Mouse (Mus musculus): ENCODE measurements around the gene Cgnl1. TPM values are rescaled to one million over a fixed set of nuclear protein-coding genes. Genes with fewer than 3 reads are reported as not detected.
"Not testable (repeated sequence)": the region's sequence is repeated elsewhere in the genome, so short reads cannot be mapped to it uniquely, and the experiment has no call there.

Cgnl1 gene
- total RNA-seq, 2 experiments from 2014 or later, result not detected

- no peak for ATAC-seq (replicated peaks; ENCODE audit: low FRiP score, low TSS enrichment, poor library complexity, severe bottlenecking)
Observed at GRCm38 (mm10) chr9:71640361-71640927, 131.0 kb downstream of the Cgnl1 start.

GRCm38 (mm10) chr9:71638198-71638597 is 133.2 kb downstream of the Cgnl1 start:
- ATAC-seq (replicated peaks; ENCODE audit: low FRiP score, low TSS enrichment, poor library complexity, severe bottlenecking), result no peak

- ATAC-seq (replicated peaks; ENCODE audit: low FRiP score, low TSS enrichment, poor library complexity, severe bottlenecking), result no peak
Observed at GRCm38 (mm10) chr9:71636854-71637253, 134.5 kb downstream of the Cgnl1 start.

GRCm38 (mm10) chr9:71635627-71636026 is 135.8 kb downstream of the Cgnl1 start:
- no peak for ATAC-seq (replicated peaks; ENCODE audit: low FRiP score, low TSS enrichment, poor library complexity, severe bottlenecking)

GRCm38 (mm10) chr9:71634916-71635315 is 136.5 kb downstream of the Cgnl1 start:
- no peak for ATAC-seq (replicated peaks; ENCODE audit: low FRiP score, low TSS enrichment, poor library complexity, severe bottlenecking)

GRCm38 (mm10) chr9:71628921-71629320 is 142.5 kb downstream of the Cgnl1 start:
- ATAC-seq (replicated peaks; ENCODE audit: low FRiP score, low TSS enrichment, poor library complexity, severe bottlenecking), result no peak

- no peak for ATAC-seq (replicated peaks; ENCODE audit: low FRiP score, low TSS enrichment, poor library complexity, severe bottlenecking)
Observed at GRCm38 (mm10) chr9:71628286-71628685, 143.1 kb downstream of the Cgnl1 start.

- ATAC-seq (replicated peaks; ENCODE audit: low FRiP score, low TSS enrichment, poor library complexity, severe bottlenecking), result no peak
Observed at GRCm38 (mm10) chr9:71625961-71626360, 145.4 kb downstream of the Cgnl1 start.

- peak; percentile 67; the same call in 1 of the 2 replicates for ATAC-seq (replicated peaks; ENCODE audit: low FRiP score, low TSS enrichment, poor library complexity, severe bottlenecking)
Observed at GRCm38 (mm10) chr9:71624793-71625495, 146.5 kb downstream of the Cgnl1 start.

- peak; percentile 92 for ATAC-seq (replicated peaks; ENCODE audit: low FRiP score, low TSS enrichment, poor library complexity, severe bottlenecking)
Observed at GRCm38 (mm10) chr9:71623871-71624569, 147.4 kb downstream of the Cgnl1 start.

GRCm38 (mm10) chr9:71622593-71622992 is 148.8 kb downstream of the Cgnl1 start:
- ATAC-seq (replicated peaks; ENCODE audit: low FRiP score, low TSS enrichment, poor library complexity, severe bottlenecking), result no peak

GRCm38 (mm10) chr9:71621968-71622367 is 149.4 kb downstream of the Cgnl1 start:
- no peak for ATAC-seq (replicated peaks; ENCODE audit: low FRiP score, low TSS enrichment, poor library complexity, severe bottlenecking)

- ATAC-seq (replicated peaks; ENCODE audit: low FRiP score, low TSS enrichment, poor library complexity, severe bottlenecking), result not testable (repeated sequence)
Observed at GRCm38 (mm10) chr9:71620116-71620515, 151.3 kb downstream of the Cgnl1 start.

GRCm38 (mm10) chr9:71617363-71617762 is 154.0 kb downstream of the Cgnl1 start:
- 0 out of 2 replicates have a peak, but pooled peaks have one; percentile 53 for ATAC-seq (replicated peaks; ENCODE audit: low FRiP score, low TSS enrichment, poor library complexity, severe bottlenecking)

GRCm38 (mm10) chr9:71616185-71616584 is 155.2 kb downstream of the Cgnl1 start:
- peak; percentile 78; the same call in 1 of the 2 replicates for ATAC-seq (replicated peaks; ENCODE audit: low FRiP score, low TSS enrichment, poor library complexity, severe bottlenecking)

- no peak for ATAC-seq (replicated peaks; ENCODE audit: low FRiP score, low TSS enrichment, poor library complexity, severe bottlenecking)
Observed at GRCm38 (mm10) chr9:71614643-71615042, 156.8 kb downstream of the Cgnl1 start.

GRCm38 (mm10) chr9:71612981-71613380 is 158.4 kb downstream of the Cgnl1 start:
- ATAC-seq (replicated peaks; ENCODE audit: low FRiP score, low TSS enrichment, poor library complexity, severe bottlenecking), result no peak

- ATAC-seq (replicated peaks; ENCODE audit: low FRiP score, low TSS enrichment, poor library complexity, severe bottlenecking), result no peak
Observed at GRCm38 (mm10) chr9:71611876-71612275, 159.5 kb downstream of the Cgnl1 start.

- no peak for ATAC-seq (replicated peaks; ENCODE audit: low FRiP score, low TSS enrichment, poor library complexity, severe bottlenecking)
Observed at GRCm38 (mm10) chr9:71609010-71609409, 162.4 kb downstream of the Cgnl1 start.

- peak; percentile 59 for ATAC-seq (replicated peaks; ENCODE audit: low FRiP score, low TSS enrichment, poor library complexity, severe bottlenecking)
Observed at GRCm38 (mm10) chr9:71606296-71607057, 164.9 kb downstream of the Cgnl1 start.

Data from megakaryocyte-erythroid progenitor cell, adult 5-6 weeks (primary cell).